Mouse (Mus musculus) stomach, embryonic 16.5 days (tissue): ENCODE measurements around the gene Dusp6. TPM values are rescaled to one million over a fixed set of nuclear protein-coding genes. Genes with fewer than 3 reads are reported as not detected.

Source experiments
- ATAC-seq: fragments of 200-750 bp; cut with Nextera tagmentation; 2 replicates; pipeline ENCODE4 v1.8.0; 2017; ENCODE audit warnings: moderate number of reproducible peaks, moderate TSS enrichment; ENCODE audit not compliant: insufficient read depth, low FRiP score
- H3K27ac ChIP-seq: fragments of 300-500 bp; sonication (generic); 2 replicates; pipeline ENCODE4 v1.5.1; 2014; ENCODE audit warnings: low read length
- H3K27me3 ChIP-seq: fragments of 300-500 bp; sonication (generic); 2 replicates; pipeline ENCODE4 v1.6.1; 2014; ENCODE audit warnings: low read length, control low read depth, mixed read lengths; ENCODE audit not compliant: control insufficient read depth, insufficient read depth
- H3K36me3 ChIP-seq: fragments of 300-500 bp; sonication (generic); 2 replicates; pipeline ENCODE4 v1.6.1; 2014; ENCODE audit warnings: low read length; ENCODE audit not compliant: control insufficient read depth, insufficient read depth
- H3K4me1 ChIP-seq: fragments of 300-500 bp; sonication (generic); 2 replicates; pipeline ENCODE4 v1.6.1; 2014; ENCODE audit warnings: low read length, control low read depth, mixed read lengths; ENCODE audit not compliant: control insufficient read depth, insufficient read depth
- H3K4me2 ChIP-seq: fragments of 300-500 bp; sonication (generic); 2 replicates; pipeline ENCODE4 v1.6.1; 2014; ENCODE audit warnings: low read depth, low read length, mixed read lengths
- H3K4me3 ChIP-seq: fragments of 300-500 bp; sonication (generic); replicated peaks from 2 replicates; pipeline ENCODE4 v1.5.1; 2014; ENCODE audit warnings: mild to moderate bottlenecking, low read length
- H3K9ac ChIP-seq: fragments of 300-500 bp; sonication (generic); 2 replicates; pipeline ENCODE4 v1.6.1; 2014; ENCODE audit warnings: low read length
- H3K9me3 ChIP-seq: fragments of 300-500 bp; sonication (generic); replicated peaks from 2 replicates; pipeline ENCODE4 v1.6.1; 2016; ENCODE audit warnings: low read length, control low read depth; ENCODE audit not compliant: control insufficient read depth
- WGBS: fragments of 180-500 bp; shearing (Covaris S2); extraction: QIAGEN DNeasy Blood & Tissue Kit; methylation state at CpG from one replicate; pipeline ENCODE4 v1.1.7; 2014; 5-methylcytosine and 5-hydroxymethylcytosine counted together
- polyA plus RNA-seq: library from polyadenylated mRNA; unstranded; fragments of >200 nt; fragmentation: Nextera tagmentation; extraction: Ambion mirVana; gene quantifications from 2 replicates; pipeline ENCODE4 v1.2.1, GENCODE M21; 2015

The Dusp6 gene
- polyA plus RNA-seq, 1 experiment from 2014 or later, result 40.8 TPM

- peak; percentile 30; the same call in 1 of the 2 replicates for ATAC-seq
- H3K36me3 ChIP-seq, result no peaks in the 10 kb centered on the region
- no peaks in the 10 kb centered on the region for H3K27me3 ChIP-seq
- peak overlapping the region; percentile 72 for H3K27ac ChIP-seq
- H3K9me3 ChIP-seq, result no peaks in the 10 kb centered on the region
- H3K9ac ChIP-seq, result no peak overlapping the region
- peak overlapping the region; percentile 22; the same call in 1 of the 2 replicates for H3K4me2 ChIP-seq
- H3K4me1 ChIP-seq, result peaks cover 8% of the 10 kb centered on the region
- 12% methylated on average over 16 of the region's 16 CpGs for WGBS
- H3K4me3 ChIP-seq, result no peak overlapping the region
Observed at GRCm38 (mm10) chr10:99229031-99229684, 33.9 kb upstream of the Dusp6 start.

- H3K36me3 ChIP-seq, result no peaks in the 10 kb centered on the region
- no peaks in the 10 kb centered on the region for H3K27me3 ChIP-seq
- H3K4me3 ChIP-seq, result no peak overlapping the region
- no peak overlapping the region for H3K27ac ChIP-seq
- no peaks in the 10 kb centered on the region for H3K9me3 ChIP-seq
- no peak overlapping the region for H3K4me2 ChIP-seq
- H3K4me1 ChIP-seq, result peaks cover 8% of the 10 kb centered on the region
- ATAC-seq, result no peak
- WGBS, result 61% methylated on average over 7 of the region's 7 CpGs
- no peak overlapping the region for H3K9ac ChIP-seq
Observed at GRCm38 (mm10) chr10:99232518-99233227, 30.4 kb upstream of the Dusp6 start.

GRCm38 (mm10) chr10:99234336-99234735, 28.7 kb upstream of the Dusp6 start:
- Histone ChIP-seq H3K4me1 (no peaks in the 10 kb centered on the region), H3K9me3 (no peaks in the 10 kb centered on the region), H3K27me3 (no peaks in the 10 kb centered on the region), H3K4me2 (no peak overlapping the region), H3K4me3 (no peak overlapping the region), H3K27ac (no peak overlapping the region), H3K36me3 (no peaks in the 10 kb centered on the region), H3K9ac (no peak overlapping the region)
- ATAC-seq, result no peak
- WGBS, result 84% methylated on average over 8 of the region's 8 CpGs

- Histone ChIP-seq H3K36me3 (no peaks in the 10 kb centered on the region), H3K4me1 (no peaks in the 10 kb centered on the region), H3K4me3 (no peak overlapping the region), H3K9me3 (no peaks in the 10 kb centered on the region), H3K27me3 (no peaks in the 10 kb centered on the region), H3K9ac (no peak overlapping the region), H3K27ac (no peak overlapping the region), H3K4me2 (no peak overlapping the region)
- no peak for ATAC-seq
- WGBS, result 90% methylated on average over 9 of the region's 9 CpGs
Observed at GRCm38 (mm10) chr10:99235081-99235480, 27.9 kb upstream of the Dusp6 start.

GRCm38 (mm10) chr10:99237205-99237832, 25.7 kb upstream of the Dusp6 start:
- Histone ChIP-seq H3K27me3 (no peaks in the 10 kb centered on the region), H3K4me2 (no peak overlapping the region), H3K9me3 (no peaks in the 10 kb centered on the region), H3K36me3 (no peaks in the 10 kb centered on the region), H3K4me1 (peaks cover 6% of the 10 kb centered on the region; the same call in 1 of the 2 replicates), H3K9ac (no peak overlapping the region), H3K27ac (no peak overlapping the region), H3K4me3 (no peak overlapping the region)
- no peak for ATAC-seq
- 60% methylated on average over 11 of the region's 11 CpGs for WGBS

- Histone ChIP-seq H3K4me3 (no peak overlapping the region), H3K4me2 (no peak overlapping the region), H3K9me3 (no peaks in the 10 kb centered on the region), H3K27ac (no peak overlapping the region), H3K4me1 (peaks cover 6% of the 10 kb centered on the region; the same call in 1 of the 2 replicates), H3K27me3 (no peaks in the 10 kb centered on the region), H3K36me3 (no peaks in the 10 kb centered on the region), H3K9ac (no peak overlapping the region)
- ATAC-seq, result no peak
- WGBS, result 77% methylated on average over 11 of the region's 11 CpGs
Observed at GRCm38 (mm10) chr10:99238537-99238936, 24.5 kb upstream of the Dusp6 start.

GRCm38 (mm10) chr10:99241284-99241828, 21.7 kb upstream of the Dusp6 start:
- H3K9me3 ChIP-seq, result no peaks in the 10 kb centered on the region
- peaks cover 12% of the 10 kb centered on the region; the same call in 1 of the 2 replicates for H3K4me1 ChIP-seq
- H3K4me3 ChIP-seq, result no peak overlapping the region
- WGBS, result 77% methylated on average over 7 of the region's 7 CpGs
- H3K27me3 ChIP-seq, result no peaks in the 10 kb centered on the region
- no peak overlapping the region for H3K9ac ChIP-seq
- no peak overlapping the region for H3K4me2 ChIP-seq
- ATAC-seq, result no peak
- H3K27ac ChIP-seq, result no peak overlapping the region
- no peaks in the 10 kb centered on the region for H3K36me3 ChIP-seq

- H3K27me3 ChIP-seq, result no peaks in the 10 kb centered on the region
- no peak for ATAC-seq
- no peaks in the 10 kb centered on the region for H3K36me3 ChIP-seq
- H3K9me3 ChIP-seq, result no peaks in the 10 kb centered on the region
- H3K27ac ChIP-seq, result no peak overlapping the region
- WGBS, result 59% methylated on average over 16 of the region's 16 CpGs
- H3K4me3 ChIP-seq, result no peak overlapping the region
- H3K4me2 ChIP-seq, result no peak overlapping the region
- H3K4me1 ChIP-seq, result peaks cover 12% of the 10 kb centered on the region; the same call in 1 of the 2 replicates
- no peak overlapping the region for H3K9ac ChIP-seq
Observed at GRCm38 (mm10) chr10:99241829-99242711, 21.0 kb upstream of the Dusp6 start.
